ENCODE assay signal across 10 mouse cellular contexts in genomic region chr9:101159431-101159830, GRCm38 (mm10).
DNase-seq lines count a peak whose midpoint lies in the region; ATAC-seq and TF ChIP-seq lines count a peak whose summit lies in the region.
"Had no signal": no experiment of that assay in that cellular context is flagged by ENCODE, and none has a peak within 500 bp of the region (broad histone marks: within the 10 kb centered on the region; RNA-seq: fewer than 3 reads in every experiment).

No protein-coding gene starts in this region.

- intact Hi-C loops in left cerebral cortex, postnatal 14 days (cut with DNase I) = loop anchor here (5.0 to 10.0 kb wide), 4 partner anchors 82 to 707 kb away; no protein-coding TSS in a partner anchor

- no peaks in the 10 kb centered on the region for H3K4me1 ChIP-seq in MEL (ENCODE audit: control insufficient read depth in 1 of 2, insufficient read depth in 2 of 2, low read length in 2 of 2)
- H3K4me1 ChIP-seq: embryonic facial prominence, embryonic 12.5 days; limb, embryonic 12.5 days had no signal

- H3K27me3 ChIP-seq in MEL (ENCODE audit: control insufficient read depth in 1 of 2, insufficient read depth in 2 of 2, low read length in 2 of 2) = no peaks in the 10 kb centered on the region
- H3K27me3 ChIP-seq: embryonic facial prominence, embryonic 12.5 days; limb, embryonic 12.5 days had no signal

- H3K9me3 ChIP-seq in MEL (replicated peaks; ENCODE audit: insufficient read depth, low read length) = no peaks in the 10 kb centered on the region
- H3K9me3 ChIP-seq: embryonic facial prominence, embryonic 12.5 days; limb, embryonic 12.5 days had no signal

- H3K4me3 ChIP-seq in MEL (ENCODE audit: control insufficient read depth in 1 of 2, insufficient read depth in 1 of 2, low read depth in 2 of 2, low read length in 2 of 2) = no peak overlapping the region
- H3K4me3 ChIP-seq: embryonic facial prominence, embryonic 12.5 days; limb, embryonic 12.5 days had no signal

- no peak overlapping the region for H3K9ac ChIP-seq in MEL (ENCODE audit: control insufficient read depth, low read depth, low read length, poor library complexity, severe bottlenecking)
- H3K9ac ChIP-seq: embryonic facial prominence, embryonic 12.5 days; limb, embryonic 12.5 days had no signal

- no peaks in the 10 kb centered on the region for H3K36me3 ChIP-seq in MEL (ENCODE audit: control insufficient read depth in 1 of 2, insufficient read depth in 2 of 2, low read length in 2 of 2)
- H3K36me3 ChIP-seq: embryonic facial prominence, embryonic 12.5 days had no signal

- no peaks in the 10 kb centered on the region for H3K79me2 ChIP-seq in MEL (ENCODE audit: control insufficient read depth, insufficient read depth, low read length, poor library complexity)

- H3K27ac ChIP-seq in MEL (ENCODE audit: control insufficient read depth, low read depth, low read length) = no peak overlapping the region
- H3K27ac ChIP-seq: embryonic facial prominence, embryonic 12.5 days; limb, embryonic 12.5 days had no signal

- peak; percentile 40 for DNase-seq in heart, adult 8-10 months (ENCODE audit: low spot score)
- DNase-seq in heart, postnatal 4 days = no peak
- peak; percentile 63 for DNase-seq in 3T3-L1 (ENCODE audit: low read depth, low spot score)
- peak; percentile 69 for DNase-seq in MEL (ENCODE audit: low read depth, low spot score)
- DNase-seq in cerebellum, postnatal 14 days = peak; percentile 52 to 65
- peak; percentile 57 to 71 for DNase-seq in left cerebral cortex, postnatal 14 days (ENCODE audit: low spot score in 2 of 2)
- peak; percentile 22 for DNase-seq in thymus, postnatal 25 days

- TF ChIP-seq CTCF in MEL (IDR thresholded peaks at IDR 0.05 in 2 of 3, conservative IDR thresholded peaks at IDR 0.05 in 1 of 3; ENCODE audit: control insufficient read depth in 1 of 3, insufficient read depth in 1 of 3, low read depth in 2 of 3, low read length in 3 of 3, poor library complexity in 1 of 3, severe bottlenecking in 1 of 3) = peak; percentile 31 to 90 (median 53); a peak in 5 of 6 replicates

- TF ChIP-seq EP300 in MEL (IDR thresholded peaks at IDR 0.05; ENCODE audit: low read depth in 1 of 2, low read length in 2 of 2) = no peak

- peak; percentile 95 for TF ChIP-seq RAD21 in MEL (IDR thresholded peaks at IDR 0.05; ENCODE audit: low read depth, low read length)

- no peak for ATAC-seq in erythroblast, adult 5-6 weeks (replicated peaks; ENCODE audit: low FRiP score, poor library complexity, severe bottlenecking)

- TF ChIP-seq POLR2A in MEL (IDR thresholded peaks at IDR 0.05; ENCODE audit: control insufficient read depth in 1 of 2, insufficient read depth in 1 of 2, low read depth in 1 of 2, low read length in 2 of 2, poor library complexity in 1 of 2) = no peak

TF ChIP-seq in MEL, 35 proteins besides CTCF, POLR2A, EP300 and RAD21:
- no peak for TF ChIP-seq ZMIZ1 (IDR thresholded peaks at IDR 0.05; ENCODE audit: low read depth, low read length)
- peak; percentile 71 for TF ChIP-seq ZC3H11A (IDR thresholded peaks at IDR 0.05; ENCODE audit: low read depth, low read length)
- peak; percentile 86 for TF ChIP-seq SMC3 (IDR thresholded peaks at IDR 0.05; ENCODE audit: low read depth, low read length)
